Mouse (Mus musculus) CH12.LX (cell line): ENCODE data around the gene Spag7. TPM values are rescaled to one million over a fixed set of nuclear protein-coding genes. Genes with fewer than 3 reads are reported as not detected.

Experiments
- DNase-seq: peaks from one replicate; pipeline ENCODE4 v3.0.0-alpha.2; 2013; ENCODE audit errors: extremely low read depth
- H3K27ac ChIP-seq: 2 replicates; pipeline ENCODE4 v1.5.1; 2012; ENCODE audit warnings: low read depth, mild to moderate bottlenecking, control low read depth, moderate library complexity; ENCODE audit not compliant: insufficient read depth
- H3K27me3 ChIP-seq: replicated peaks from 2 replicates; pipeline ENCODE3; 2012; ENCODE audit warnings: inconsistent platforms
- H3K36me3 ChIP-seq, 2 experiments: replicated peaks in 1 of 2; 2 replicates each; pipeline versions ENCODE3 to v1.6.1; 2012; ENCODE audit warnings: inconsistent platforms in 1 of 2, low read length in 1 of 2, mild to moderate bottlenecking in 1 of 2, mixed read lengths in 1 of 2, moderate library complexity in 1 of 2; ENCODE audit not compliant: control insufficient read depth in 1 of 2, insufficient read depth in 1 of 2
- H3K4me1 ChIP-seq, 2 experiments: 2 replicates each; pipeline ENCODE4 v1.6.1; 2012; ENCODE audit warnings: inconsistent platforms in 1 of 2, moderate library complexity in 1 of 2; ENCODE audit not compliant: insufficient read depth in 2 of 2, control insufficient read depth in 1 of 2
- H3K4me2 ChIP-seq: 2 replicates; pipeline ENCODE4 v1.6.1; 2012; ENCODE audit warnings: low read depth, mild to moderate bottlenecking, control low read depth; ENCODE audit not compliant: poor library complexity, insufficient read depth, severe bottlenecking
- H3K4me3 ChIP-seq, 3 experiments: fragments of 150-350 bp in 1 of 3; sonication (generic) in 1 of 3; replicated peaks in 1 of 3; 2 replicates each; pipeline versions ENCODE3 to v1.5.1; 2011 to 2012; ENCODE audit warnings: low read depth in 2 of 3, low read length in 2 of 3, mild to moderate bottlenecking in 2 of 3, moderate library complexity in 2 of 3, control low read depth in 1 of 3, improper control_type of control experiment in 1 of 3, inconsistent platforms in 1 of 3, mixed read lengths in 1 of 3; ENCODE audit not compliant: poor library complexity in 1 of 3
- H3K79me2 ChIP-seq: replicated peaks from 2 replicates; pipeline ENCODE4 v1.6.1; 2012; ENCODE audit warnings: mild to moderate bottlenecking, moderate library complexity; ENCODE audit not compliant: control insufficient read depth, poor library complexity, insufficient read depth, severe bottlenecking; ENCODE audit errors: extremely low read depth
- H3K9ac ChIP-seq: 2 replicates; pipeline ENCODE4 v1.6.1; 2012; ENCODE audit warnings: low read depth, mild to moderate bottlenecking, control low read depth, moderate library complexity; ENCODE audit not compliant: insufficient read depth
- H3K9me3 ChIP-seq: replicated peaks from 2 replicates; pipeline ENCODE3; 2012; ENCODE audit warnings: low read length, inconsistent platforms, mixed read lengths
- BHLHE40 ChIP-seq: IDR thresholded peaks from 2 replicates; pipeline ENCODE4 v1.6.1; 2011; ENCODE audit warnings: mild to moderate bottlenecking, low read depth, low read length, improper control_type of control experiment
- E2F4 ChIP-seq: IDR thresholded peaks from 2 replicates; pipeline ENCODE4 v1.6.1; 2011; ENCODE audit warnings: low read depth, low read length, improper control_type of control experiment; ENCODE audit not compliant: insufficient replicate concordance
- EP300 ChIP-seq: IDR thresholded peaks from 2 replicates; pipeline ENCODE4 v1.6.1; 2011; ENCODE audit warnings: low read length, improper control_type of control experiment
- ETS1 ChIP-seq: conservative IDR thresholded peaks from 2 replicates; pipeline ENCODE4 v1.6.1; 2012; ENCODE audit warnings: low read depth, mild to moderate bottlenecking, inconsistent platforms, low read length, improper control_type of control experiment, moderate library complexity
- HCFC1 ChIP-seq: IDR thresholded peaks from 2 replicates; pipeline ENCODE4 v1.6.1; 2012; ENCODE audit warnings: low read depth, mild to moderate bottlenecking, inconsistent platforms, low read length, improper control_type of control experiment
- IRF4 ChIP-seq: IDR thresholded peaks from 2 replicates; pipeline ENCODE4 v1.6.1; 2014; ENCODE audit warnings: low read depth, mild to moderate bottlenecking, inconsistent platforms, low read length, improper control_type of control experiment
- MAFK ChIP-seq: IDR thresholded peaks from 2 replicates; pipeline ENCODE4 v1.6.1; 2011; ENCODE audit warnings: low read length, improper control_type of control experiment; ENCODE audit not compliant: insufficient replicate concordance
- MAX ChIP-seq: IDR thresholded peaks from 2 replicates; pipeline ENCODE4 v1.6.1; 2011; ENCODE audit warnings: low read length, improper control_type of control experiment
- MAZ ChIP-seq: IDR thresholded peaks from 2 replicates; pipeline ENCODE4 v1.6.1; 2012; ENCODE audit warnings: low read depth, mild to moderate bottlenecking, inconsistent platforms, low read length, improper control_type of control experiment, moderate library complexity
- MEF2A ChIP-seq: IDR thresholded peaks from 2 replicates; pipeline ENCODE4 v1.6.1; 2014; ENCODE audit warnings: low read depth, mild to moderate bottlenecking, inconsistent platforms, low read length, improper control_type of control experiment, borderline replicate concordance
- MXI1 ChIP-seq: IDR thresholded peaks from 2 replicates; pipeline ENCODE4 v1.6.1; 2011; ENCODE audit warnings: mild to moderate bottlenecking, low read depth, low read length, improper control_type of control experiment
- NELFE ChIP-seq: IDR thresholded peaks from 2 replicates; pipeline ENCODE4 v1.6.1; 2011; ENCODE audit warnings: low read depth, low read length, improper control_type of control experiment
- NRF1 ChIP-seq: IDR thresholded peaks from 2 replicates; pipeline ENCODE4 v1.6.1; 2014; ENCODE audit warnings: low read depth, mild to moderate bottlenecking, inconsistent platforms, low read length, improper control_type of control experiment, moderate library complexity
- PAX5 ChIP-seq: IDR thresholded peaks from 2 replicates; pipeline ENCODE4 v1.6.1; 2012; ENCODE audit warnings: low read length, inconsistent platforms, mixed read lengths
- SIN3A ChIP-seq: IDR thresholded peaks from 2 replicates; pipeline ENCODE4 v1.6.1; 2012; ENCODE audit warnings: low read length, improper control_type of control experiment, inconsistent platforms
- TCF12 ChIP-seq: IDR thresholded peaks from 2 replicates; pipeline ENCODE4 v1.6.1; 2014; ENCODE audit warnings: low read depth, mild to moderate bottlenecking, inconsistent platforms, low read length, improper control_type of control experiment
- UBTF ChIP-seq: IDR thresholded peaks from 2 replicates; pipeline ENCODE4 v1.6.1; 2012; ENCODE audit warnings: low read depth, mild to moderate bottlenecking, inconsistent platforms, low read length, improper control_type of control experiment, moderate library complexity
- USF1 ChIP-seq: IDR thresholded peaks from 2 replicates; pipeline ENCODE4 v1.6.1; 2014; ENCODE audit warnings: low read depth, mild to moderate bottlenecking, inconsistent platforms, low read length, improper control_type of control experiment
- ZKSCAN1 ChIP-seq: IDR thresholded peaks from 2 replicates; pipeline ENCODE4 v1.6.1; 2012; ENCODE audit warnings: low read depth, inconsistent platforms, low read length, improper control_type of control experiment, borderline replicate concordance
- ZNF384 ChIP-seq: IDR thresholded peaks from 2 replicates; pipeline ENCODE4 v1.6.1; 2012; ENCODE audit warnings: low read depth, low read length, improper control_type of control experiment, inconsistent platforms
- dilution Hi-C: fragments of 300-500 bp; cut with MboI; formaldehyde crosslinking; loops from 2 replicates; pipeline ENCODE4 v1.14.3; 2020; ENCODE audit warnings: low sequenced_read_pairs; ENCODE audit not compliant: extremely low pct_unique_long_range_greater_than_20kb, extremely low pct_ligation_motif_present
- in situ Hi-C: fragments of 300-500 bp; cut with MboI; formaldehyde crosslinking; loops from 3 replicates; pipeline ENCODE4 v1.14.3; 2019; ENCODE audit warnings: low sequenced_read_pairs, low pct_ligation_motif_present, low pct_unique_long_range_greater_than_20kb, mixed read lengths
- polyA plus RNA-seq: library from polyadenylated mRNA; unstranded; fragments of >175 nt; gene quantifications from 2 replicates; pipeline ENCODE4 v1.2.1, GENCODE M21; 2012; ENCODE audit warnings: low read depth; ENCODE audit not compliant: insufficient read length
- total RNA-seq, 2 experiments: library from RNA; depleted of rRNA; stranded (reverse); fragments of 300-350 nt in 1 of 2; fragments of >200 nt in 1 of 2; gene quantifications; 2 replicates each; pipeline ENCODE4 v1.2.3; 2012 to 2014

Gene Spag7
- total and polyA plus RNA-seq, 3 experiments, result 93.5 to 120 (median 105) TPM

DNA sequence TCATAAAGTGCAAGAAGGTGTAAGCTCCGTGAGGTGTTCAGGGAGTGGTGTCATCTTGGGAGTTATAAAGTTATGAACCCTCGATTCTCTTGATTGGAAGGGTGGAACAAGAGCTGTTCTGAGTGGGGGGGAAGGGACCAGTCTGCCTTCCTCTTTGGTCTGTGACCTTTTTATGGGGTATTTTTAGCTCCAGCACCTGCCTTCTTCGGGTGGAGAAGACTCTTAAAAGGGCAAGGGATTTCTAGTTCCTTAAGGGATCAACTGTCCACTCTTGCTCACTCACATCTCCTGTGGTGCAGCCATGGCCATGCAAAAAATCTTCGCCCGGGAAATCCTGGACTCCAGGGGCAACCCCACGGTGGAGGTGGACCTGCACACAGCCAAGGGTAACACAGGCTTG lies 11.6 kb downstream of the Spag7 start:
- H3K27ac ChIP-seq, result no peak overlapping the region
- TF ChIP-seq EP300 (no peak), SIN3A (no peak), NELFE (no peak), USF1 (no peak)
- no peak overlapping the region for H3K4me2 ChIP-seq
- peak; percentile 19 for DNase-seq
- H3K79me2 ChIP-seq, result peaks cover 18% of the 10 kb centered on the region
- in situ Hi-C loops, result no loop called here
- H3K27me3 ChIP-seq, result no peaks in the 10 kb centered on the region
- no peak overlapping the region for H3K9ac ChIP-seq
- H3K4me1 ChIP-seq, result peaks cover 7 to 26% of the 10 kb centered on the region in 2 experiments
- H3K9me3 ChIP-seq, result no peaks in the 10 kb centered on the region
- no peak overlapping the region for H3K4me3 ChIP-seq
- dilution Hi-C loops, result no loop called here
- H3K36me3 ChIP-seq, result peaks cover 14 to 46% of the 10 kb centered on the region in 2 experiments

DNA sequence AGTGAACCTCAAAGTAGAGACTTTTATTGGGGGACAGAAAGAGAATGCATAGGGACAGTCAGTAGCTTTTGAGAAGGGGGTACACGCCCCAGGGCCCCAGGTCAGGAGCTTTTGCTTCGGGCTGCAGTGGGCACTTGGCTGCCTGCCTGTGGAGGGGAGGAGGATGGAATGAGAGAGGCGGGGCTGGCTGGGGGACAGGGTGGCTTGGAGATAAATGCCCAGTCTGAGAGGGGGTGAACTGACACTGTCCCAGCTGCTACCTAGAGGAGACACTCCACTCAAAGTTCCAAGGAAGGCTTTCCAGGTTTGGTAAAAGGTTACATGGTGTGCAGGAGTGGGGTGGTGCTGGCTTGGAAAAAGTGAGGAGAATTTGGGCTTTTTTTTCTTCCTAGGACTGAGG lies 12.3 kb downstream of the Spag7 start, which contains the start of gene Eno3:
Gene Eno3, plus strand, starts transcription at position 239 of the 400 bp plus-strand sequence.
- dilution Hi-C loops, result no loop called here
- Histone ChIP-seq H3K4me2 (peak within 1 kb of the TSS; percentile 62), H3K79me2 (peaks cover 24% of the 10 kb centered on the region), H3K27ac (peak within 1 kb of the TSS; percentile 95), H3K36me3 (peaks cover 14 to 46% of the 10 kb centered on the region in 2 experiments), H3K9me3 (no peaks in the 10 kb centered on the region), H3K9ac (peak within 1 kb of the TSS; percentile 90), H3K4me1 (peaks cover 7 to 32% of the 10 kb centered on the region in 2 experiments), H3K4me3 (peak within 1 kb of the TSS; percentile 30 to 78 (median 65)), H3K27me3 (no peaks in the 10 kb centered on the region)
- no peak for TF ChIP-seq IRF4
- no peak for TF ChIP-seq TCF12
- TF ChIP-seq PAX5, result no peak
- TF ChIP-seq NELFE, result no peak
- no peak for TF ChIP-seq E2F4
- TF ChIP-seq MAX, result no peak
- no peak for TF ChIP-seq MEF2A
- no peak for TF ChIP-seq ZNF384
- no peak for TF ChIP-seq ETS1
- no peak for TF ChIP-seq ZKSCAN1
- TF ChIP-seq NRF1, result no peak
- no peak for TF ChIP-seq UBTF
- TF ChIP-seq MAZ, result no peak
- TF ChIP-seq MAFK, result no peak
- TF ChIP-seq BHLHE40, result no peak
- TF ChIP-seq HCFC1, result no peak
- TF ChIP-seq MXI1, result no peak
- DNase-seq, result no peak
- in situ Hi-C loops, result no loop called here
